Mouse (Mus musculus) hindbrain, postnatal 0 days (tissue): ENCODE measurements around the gene Hist1h2bb. TPM values are rescaled to one million over a fixed set of nuclear protein-coding genes. Genes with fewer than 3 reads are reported as not detected.
A peak's percentile ranks its signal among the peaks of the same experiment; 100 is the strongest.

Experiments
- ATAC-seq: fragments of 200-750 bp; cut with Nextera tagmentation; 2 replicates; pipeline ENCODE4 v1.8.0; 2017; ENCODE audit warnings: mild to moderate bottlenecking, moderate TSS enrichment, moderate library complexity
- DNase-seq: peaks from one replicate; pipeline ENCODE4 v3.0.0-alpha.2; 2015; ENCODE audit warnings: low spot score
- H3K27ac ChIP-seq: fragments of 300-500 bp; sonication (generic); 2 replicates; pipeline ENCODE4 v1.5.1; 2014; ENCODE audit warnings: mild to moderate bottlenecking
- H3K27me3 ChIP-seq: fragments of 300-500 bp; sonication (generic); 2 replicates; pipeline ENCODE4 v1.6.1; 2014; ENCODE audit warnings: low read length, mixed read lengths; ENCODE audit not compliant: insufficient read depth
- H3K36me3 ChIP-seq: fragments of 300-500 bp; sonication (generic); 2 replicates; pipeline ENCODE4 v1.6.1; 2014; ENCODE audit warnings: low read length, mixed read lengths; ENCODE audit not compliant: insufficient read depth
- H3K4me1 ChIP-seq: fragments of 300-500 bp; sonication (generic); 2 replicates; pipeline ENCODE4 v1.6.1; 2014; ENCODE audit warnings: antibody characterized with exemption, low read length, mixed read lengths; ENCODE audit not compliant: insufficient read depth
- H3K4me2 ChIP-seq: fragments of 300-500 bp; sonication (generic); 2 replicates; pipeline ENCODE4 v1.6.1; 2014; ENCODE audit warnings: low read depth, mild to moderate bottlenecking, low read length, moderate library complexity, mixed read lengths
- H3K4me3 ChIP-seq: fragments of 300-500 bp; sonication (generic); 2 replicates; pipeline ENCODE4 v1.5.1; 2014; ENCODE audit warnings: low read length
- H3K9ac ChIP-seq: fragments of 300-500 bp; sonication (generic); replicated peaks from 2 replicates; pipeline ENCODE4 v1.6.1; 2014; ENCODE audit warnings: mild to moderate bottlenecking, low read length, moderate library complexity, mixed read lengths
- H3K9me3 ChIP-seq: fragments of 300-500 bp; sonication (generic); 2 replicates; pipeline ENCODE4 v1.6.1; 2016; ENCODE audit warnings: low read length, mixed read lengths
- CTCF ChIP-seq: IDR thresholded peaks from 2 replicates; pipeline ENCODE4 v1.5.1; 2016; ENCODE audit warnings: antibody characterized with exemption, control low read depth, low read depth
- WGBS: fragments of 180-500 bp; shearing (Covaris S2); extraction: QIAGEN DNeasy Blood & Tissue Kit; methylation state at CpG from one replicate; pipeline ENCODE4 v1.1.7; 2014; 5-methylcytosine and 5-hydroxymethylcytosine counted together
- polyA plus RNA-seq: library from polyadenylated mRNA; unstranded; fragments of >200 nt; fragmentation: Nextera tagmentation; extraction: Ambion mirVana; gene quantifications from 2 replicates; pipeline ENCODE4 v1.2.1, GENCODE M21; 2015
- total RNA-seq: library from RNA; depleted of rRNA; stranded (reverse); fragments of >200 nt; gene quantifications from 2 replicates; pipeline ENCODE4 v1.2.3, GENCODE M21; 2014

Hist1h2bb gene
- total and polyA plus RNA-seq, 2 experiments from 2014 or later = 0.49 to 1,454 TPM

DNA sequence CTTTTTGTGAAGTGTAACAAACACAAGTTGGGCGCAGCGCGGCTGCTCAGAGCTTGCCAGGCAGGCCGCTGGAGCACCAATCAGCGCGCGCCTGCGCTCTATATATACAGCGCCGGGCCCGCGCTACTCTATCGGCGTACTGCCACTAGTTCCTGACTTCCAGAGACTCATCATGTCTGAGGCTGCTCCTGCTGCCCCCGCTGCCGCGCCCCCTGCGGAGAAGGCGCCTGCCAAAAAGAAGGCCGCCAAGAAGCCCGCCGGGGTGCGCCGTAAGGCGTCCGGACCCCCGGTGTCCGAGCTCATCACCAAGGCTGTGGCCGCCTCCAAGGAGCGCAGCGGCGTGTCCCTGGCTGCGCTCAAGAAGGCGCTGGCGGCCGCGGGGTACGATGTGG is 7.9 kb upstream of the Hist1h2bb start, which contains the start of gene Hist1h1c:
Gene Hist1h1c (plus strand): TSS at position 132 of the 392 bp plus-strand sequence.
- WGBS = under 1% methylated on average over 33 of the region's 38 CpGs
- Histone ChIP-seq H3K27me3 (no peaks in the 10 kb centered on the region), H3K4me1 (peaks cover 6% of the 10 kb centered on the region; the same call in 1 of the 2 replicates), H3K27ac (peak within 1 kb of the TSS; percentile 94), H3K4me3 (peak within 1 kb of the TSS; percentile 52), H3K4me2 (peak within 1 kb of the TSS; percentile 98), H3K9me3 (no peaks in the 10 kb centered on the region), H3K36me3 (no peaks in the 10 kb centered on the region), H3K9ac (peak within 1 kb of the TSS; percentile 74)
- DNase-seq = peak; percentile 93
- peak; percentile 95 for ATAC-seq
- TF ChIP-seq CTCF = no peak

DNA sequence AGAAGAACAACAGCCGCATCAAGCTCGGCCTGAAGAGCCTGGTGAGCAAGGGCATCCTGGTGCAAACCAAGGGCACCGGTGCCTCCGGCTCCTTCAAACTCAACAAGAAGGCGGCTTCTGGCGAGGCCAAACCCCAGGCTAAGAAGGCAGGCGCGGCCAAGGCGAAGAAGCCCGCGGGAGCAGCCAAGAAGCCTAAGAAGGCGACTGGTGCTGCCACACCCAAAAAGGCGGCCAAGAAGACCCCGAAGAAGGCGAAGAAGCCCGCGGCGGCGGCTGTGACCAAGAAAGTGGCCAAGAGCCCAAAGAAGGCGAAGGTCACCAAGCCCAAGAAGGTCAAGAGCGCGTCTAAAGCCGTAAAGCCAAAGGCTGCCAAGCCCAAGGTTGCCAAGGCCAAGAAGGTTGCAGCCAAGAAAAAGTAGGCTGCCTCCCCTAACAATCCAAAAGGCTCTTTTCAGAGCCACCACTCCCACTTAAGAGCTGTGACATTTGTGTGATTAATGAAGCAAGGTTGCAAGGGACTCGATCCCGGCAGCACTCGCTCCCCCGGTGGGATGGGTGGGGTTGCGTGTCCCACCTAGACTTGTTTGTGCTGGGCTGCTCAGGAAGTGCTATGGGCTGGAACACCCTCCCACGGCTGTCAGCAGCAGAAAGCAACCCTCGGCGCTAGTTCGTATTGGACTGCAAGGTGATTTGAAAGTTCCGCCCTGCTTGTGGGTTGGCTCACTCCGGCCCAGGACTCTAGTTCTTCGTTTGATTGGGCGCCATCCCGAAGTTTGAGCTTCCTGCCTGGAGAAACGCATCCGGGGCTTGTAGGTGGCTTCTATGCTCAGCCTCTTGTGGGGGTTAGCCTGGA is 7.2 kb upstream of the Hist1h2bb start:
- no peaks in the 10 kb centered on the region for H3K27me3 ChIP-seq
- peaks cover 6% of the 10 kb centered on the region; the same call in 1 of the 2 replicates for H3K4me1 ChIP-seq
- peak overlapping the region; percentile 52 for H3K4me3 ChIP-seq
- no peak for TF ChIP-seq CTCF
- under 1% methylated on average over 39 of the region's 39 CpGs for WGBS
- peak overlapping the region; percentile 74 for H3K9ac ChIP-seq
- peak overlapping the region; percentile 94 for H3K27ac ChIP-seq
- DNase-seq (peak; percentile 97), ATAC-seq (peak; percentile 93)
- no peaks in the 10 kb centered on the region for H3K36me3 ChIP-seq
- H3K9me3 ChIP-seq = no peaks in the 10 kb centered on the region
- peak overlapping the region; percentile 98 for H3K4me2 ChIP-seq

DNA sequence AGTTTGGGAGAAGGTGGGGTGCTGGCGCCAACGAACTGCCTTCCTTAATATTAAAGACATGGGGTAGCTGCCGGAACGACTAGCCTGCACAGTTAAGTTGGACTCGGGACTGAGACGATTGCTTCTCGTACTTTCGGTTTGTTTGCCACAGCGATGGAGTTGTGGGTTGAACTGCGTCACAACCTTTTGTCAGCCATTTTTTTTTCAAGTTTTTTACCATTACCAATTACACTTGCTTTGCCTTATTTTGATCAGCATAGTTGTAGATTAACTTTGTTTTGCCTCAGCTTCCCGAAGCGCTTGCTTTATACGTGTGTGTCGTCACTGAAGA is 6.6 kb upstream of the Hist1h2bb start:
- WGBS = under 1% methylated on average over 14 of the region's 14 CpGs
- H3K36me3 ChIP-seq = no peaks in the 10 kb centered on the region
- H3K4me1 ChIP-seq = peaks cover 6% of the 10 kb centered on the region; the same call in 1 of the 2 replicates
- no peaks in the 10 kb centered on the region for H3K27me3 ChIP-seq
- H3K9me3 ChIP-seq = no peaks in the 10 kb centered on the region
- H3K4me3 ChIP-seq = peak overlapping the region; percentile 52
- peak overlapping the region; percentile 74 for H3K9ac ChIP-seq
- DNase-seq (no peak), ATAC-seq (no peak)
- TF ChIP-seq CTCF = no peak
- peak overlapping the region; percentile 94 for H3K27ac ChIP-seq
- H3K4me2 ChIP-seq = peak overlapping the region; percentile 98

DNA sequence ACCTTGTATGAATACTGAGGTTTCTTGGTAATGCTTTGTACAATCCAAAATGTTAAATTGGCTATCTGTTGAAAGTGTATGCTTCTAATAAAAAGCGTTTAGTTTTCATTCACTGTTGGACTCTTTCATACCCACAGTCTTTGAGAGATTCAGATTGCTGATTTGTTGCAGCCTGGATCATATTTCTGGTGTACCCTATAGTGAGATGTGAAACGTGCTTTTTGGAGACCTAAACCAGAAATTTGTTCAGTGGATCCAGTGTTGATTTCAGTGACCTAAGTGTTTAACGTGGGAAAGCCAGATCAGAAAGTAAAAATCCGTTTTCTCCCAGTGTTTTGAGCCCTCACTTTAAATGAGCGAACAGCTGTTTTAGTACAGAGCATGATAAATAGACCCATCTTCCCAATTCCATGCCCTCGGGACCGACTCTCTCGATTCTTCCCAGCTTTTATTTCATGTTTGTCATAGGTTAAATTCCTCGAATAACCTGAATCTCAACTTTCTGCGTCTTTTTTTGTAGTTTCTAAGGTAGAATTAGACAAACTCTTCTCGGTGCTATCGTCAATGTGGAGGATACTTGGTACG is 6.2 kb upstream of the Hist1h2bb start:
- TF ChIP-seq CTCF = no peak
- Histone ChIP-seq H3K27ac (peak overlapping the region; percentile 94; the same call in 1 of the 2 replicates), H3K9ac (peak overlapping the region; percentile 74), H3K36me3 (no peaks in the 10 kb centered on the region), H3K4me2 (peak overlapping the region; percentile 98), H3K4me1 (peaks cover 6% of the 10 kb centered on the region; the same call in 1 of the 2 replicates), H3K27me3 (no peaks in the 10 kb centered on the region), H3K4me3 (peak overlapping the region; percentile 52), H3K9me3 (no peaks in the 10 kb centered on the region)
- ATAC-seq (no peak), DNase-seq (no peak)
- 33% methylated on average over 13 of the region's 13 CpGs for WGBS

DNA sequence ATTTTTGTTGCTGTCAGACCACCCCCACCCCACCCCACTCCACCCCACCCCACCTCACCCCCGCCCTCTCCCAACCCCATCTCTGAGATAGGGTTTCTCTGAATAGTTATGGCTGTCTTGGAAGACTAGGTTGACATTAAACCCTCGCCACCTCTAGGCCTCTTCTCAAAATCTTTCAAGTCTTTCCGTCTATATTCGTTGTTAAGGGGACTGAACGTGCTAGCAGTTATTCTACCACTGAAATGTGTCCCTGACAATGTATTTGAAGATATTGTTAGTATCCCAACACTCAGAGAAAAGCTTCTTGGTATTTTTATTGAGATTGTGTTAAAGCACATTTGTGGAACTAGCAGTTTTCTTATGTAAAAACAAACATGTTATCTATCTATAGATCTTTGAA is 5.6 kb upstream of the Hist1h2bb start:
- WGBS = 67% methylated on average over 5 of the region's 5 CpGs
- H3K9ac ChIP-seq = no peak overlapping the region
- H3K27me3 ChIP-seq = no peaks in the 10 kb centered on the region
- H3K4me3 ChIP-seq = no peak overlapping the region
- peaks cover 6% of the 10 kb centered on the region; the same call in 1 of the 2 replicates for H3K4me1 ChIP-seq
- DNase-seq = no peak
- TF ChIP-seq CTCF = no peak
- ATAC-seq = no peak
- H3K9me3 ChIP-seq = no peaks in the 10 kb centered on the region
- no peaks in the 10 kb centered on the region for H3K36me3 ChIP-seq
- H3K4me2 ChIP-seq = 0 out of 2 replicates have a peak overlapping the region, but pooled peaks have one; percentile 98
- H3K27ac ChIP-seq = no peak overlapping the region

DNA sequence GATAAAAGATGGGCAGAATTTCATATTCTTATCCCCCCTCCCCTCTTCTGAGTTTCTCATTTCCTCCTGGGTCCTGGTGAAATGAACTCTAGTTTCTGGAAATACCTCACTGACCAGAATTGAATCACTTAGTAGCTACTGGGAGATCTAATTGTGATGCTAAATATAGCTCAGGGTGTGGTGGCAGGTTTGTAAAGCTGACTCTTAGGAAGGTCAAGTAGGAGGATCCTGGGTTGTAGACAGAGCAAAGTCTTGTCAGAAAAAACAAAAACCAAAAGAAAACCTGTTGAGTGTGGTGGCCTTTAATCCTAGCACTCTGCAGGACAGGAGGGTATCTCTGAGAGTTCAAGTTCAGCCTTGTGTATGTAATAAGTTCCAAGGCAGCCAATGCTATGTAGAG is 4.5 kb upstream of the Hist1h2bb start:
- DNase-seq (no peak), ATAC-seq (no peak)
- no peak overlapping the region for H3K27ac ChIP-seq
- peaks cover 6% of the 10 kb centered on the region; the same call in 1 of the 2 replicates for H3K4me1 ChIP-seq
- H3K27me3 ChIP-seq = no peaks in the 10 kb centered on the region
- no peaks in the 10 kb centered on the region for H3K36me3 ChIP-seq
- no peak for TF ChIP-seq CTCF
- H3K4me2 ChIP-seq = no peak overlapping the region
- H3K9me3 ChIP-seq = no peaks in the 10 kb centered on the region
- no peak overlapping the region for H3K9ac ChIP-seq
- H3K4me3 ChIP-seq = no peak overlapping the region

DNA sequence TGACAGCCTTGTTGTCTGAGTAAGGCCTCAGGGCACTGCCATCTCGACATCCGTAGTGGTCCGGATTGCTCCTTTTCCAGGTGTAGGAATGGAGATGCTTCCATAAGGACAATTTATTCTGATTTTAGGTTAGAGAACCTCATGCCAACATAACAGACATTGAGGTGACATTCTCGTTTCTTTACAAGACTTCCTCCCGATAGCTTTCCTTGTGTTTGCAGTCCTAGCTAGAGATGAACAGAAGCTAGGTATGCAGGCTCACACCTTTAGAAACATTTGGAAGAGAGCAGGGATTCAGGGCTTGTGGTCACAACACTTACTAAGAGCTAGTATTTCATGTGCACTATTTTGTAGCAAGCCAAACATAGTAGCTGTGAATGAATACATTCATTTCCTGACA is 3.3 kb upstream of the Hist1h2bb start:
- ATAC-seq = no peak
- DNase-seq = no peak
- Histone ChIP-seq H3K4me2 (no peak overlapping the region), H3K27me3 (no peaks in the 10 kb centered on the region), H3K27ac (no peak overlapping the region), H3K4me3 (no peak overlapping the region), H3K36me3 (no peaks in the 10 kb centered on the region), H3K9me3 (no peaks in the 10 kb centered on the region), H3K9ac (no peak overlapping the region), H3K4me1 (peaks cover under 1% of the 10 kb centered on the region; the same call in 1 of the 2 replicates)
- WGBS = 91% methylated on average over 5 of the region's 5 CpGs
- TF ChIP-seq CTCF = no peak
